Mouse (Mus musculus) forebrain, postnatal 0 days (tissue): ENCODE results near the gene Galnt2. TPM values are rescaled to one million over a fixed set of nuclear protein-coding genes. Genes with fewer than 3 reads are reported as not detected.

Experiments
- ATAC-seq: fragments of 200-750 bp; cut with Nextera tagmentation; 2 replicates; pipeline ENCODE4 v1.8.0; 2017; ENCODE audit warnings: mild to moderate bottlenecking, moderate library complexity
- DNase-seq: peaks from one replicate; pipeline ENCODE4 v3.0.0-alpha.2; 2015
- H3K27ac ChIP-seq: fragments of 300-500 bp; sonication (generic); 2 replicates; pipeline ENCODE4 v1.5.1; 2014; ENCODE audit warnings: low read depth, mild to moderate bottlenecking, antibody characterized with exemption, low read length, moderate library complexity, mixed read lengths
- H3K27me3 ChIP-seq: fragments of 300-500 bp; sonication (generic); 2 replicates; pipeline ENCODE4 v1.6.1; 2014; ENCODE audit warnings: mild to moderate bottlenecking, low read length, mixed read lengths; ENCODE audit not compliant: insufficient read depth
- H3K36me3 ChIP-seq: fragments of 300-500 bp; sonication (generic); 2 replicates; pipeline ENCODE4 v1.6.1; 2014; ENCODE audit warnings: mild to moderate bottlenecking, moderate library complexity; ENCODE audit not compliant: insufficient read depth
- H3K4me1 ChIP-seq: fragments of 300-500 bp; sonication (generic); 2 replicates; pipeline ENCODE4 v1.6.1; 2014; ENCODE audit warnings: antibody characterized with exemption; ENCODE audit not compliant: insufficient read depth
- H3K4me2 ChIP-seq: fragments of 300-500 bp; sonication (generic); 2 replicates; pipeline ENCODE4 v1.6.1; 2014; ENCODE audit warnings: low read depth, mild to moderate bottlenecking, moderate library complexity
- H3K4me3 ChIP-seq: fragments of 300-500 bp; sonication (generic); 2 replicates; pipeline ENCODE4 v1.5.1; 2014; ENCODE audit warnings: low read depth, low read length, mixed read lengths
- H3K9ac ChIP-seq: fragments of 300-500 bp; sonication (generic); 2 replicates; pipeline ENCODE4 v1.6.1; 2014; ENCODE audit warnings: mild to moderate bottlenecking
- H3K9me3 ChIP-seq: fragments of 300-500 bp; sonication (generic); 2 replicates; pipeline ENCODE4 v1.6.1; 2016; ENCODE audit warnings: low read length
- CTCF ChIP-seq: sonication (generic); IDR thresholded peaks from 2 replicates; pipeline ENCODE4 v1.5.1; 2016; ENCODE audit warnings: antibody characterized with exemption, control low read depth, low read depth
- WGBS: fragments of 180-500 bp; shearing (Covaris S2); extraction: QIAGEN DNeasy Blood & Tissue Kit; methylation state at CpG from one replicate; pipeline ENCODE4 v1.1.7; 2014; 5-methylcytosine and 5-hydroxymethylcytosine counted together
- polyA plus RNA-seq: library from polyadenylated mRNA; unstranded; fragments of >200 nt; fragmentation: Nextera tagmentation; extraction: Ambion mirVana; gene quantifications from 2 replicates; pipeline ENCODE4 v1.2.1, GENCODE M21; 2015
- total RNA-seq: library from RNA; depleted of rRNA; stranded (reverse); fragments of >200 nt; gene quantifications from 2 replicates; pipeline ENCODE4 v1.2.3, GENCODE M21; 2014

Gene Galnt2
- total and polyA plus RNA-seq, 2 experiments from 2014 or later = 55.5 to 63.1 TPM

DNA sequence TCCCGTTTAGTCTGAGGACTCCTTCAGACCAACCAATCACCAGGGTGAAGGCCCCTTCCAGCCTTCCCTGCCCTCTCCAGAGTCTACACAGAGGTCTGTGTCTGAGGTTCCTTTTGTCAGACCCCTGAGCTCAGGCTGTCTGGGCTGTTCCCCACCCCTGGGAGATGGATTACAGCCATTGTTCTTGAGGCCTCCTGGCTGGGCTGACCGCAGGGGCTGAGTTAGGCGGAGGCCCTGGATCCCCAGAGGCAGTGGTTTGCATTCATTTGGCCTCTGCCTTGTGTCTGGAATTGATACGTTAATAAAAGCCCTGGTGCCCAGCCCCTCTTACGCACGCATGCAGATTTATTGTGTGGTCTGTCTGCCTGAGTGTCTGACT is 53.1 kb downstream of the Galnt2 start:
- Histone ChIP-seq H3K4me2 (no peak overlapping the region), H3K36me3 (no peaks in the 10 kb centered on the region), H3K27me3 (no peaks in the 10 kb centered on the region), H3K27ac (peak overlapping the region; percentile 70), H3K4me1 (peaks cover 37% of the 10 kb centered on the region), H3K4me3 (no peak overlapping the region), H3K9ac (0 out of 2 replicates have a peak overlapping the region, but pooled peaks have one; percentile 14), H3K9me3 (no peaks in the 10 kb centered on the region)
- 11% methylated on average over 6 of the region's 6 CpGs for WGBS
- no peak for TF ChIP-seq CTCF
- ATAC-seq (peak; percentile 23), DNase-seq (no peak)

GRCm38 (mm10) chr8:124284984-124285576 is 53.9 kb downstream of the Galnt2 start:
- peak overlapping the region; percentile 70 for H3K27ac ChIP-seq
- ATAC-seq (peak; percentile 17; the same call in 1 of the 2 replicates), DNase-seq (peak; percentile 54)
- WGBS = 8% methylated on average over 9 of the region's 9 CpGs
- no peak overlapping the region for H3K4me3 ChIP-seq
- H3K36me3 ChIP-seq = no peaks in the 10 kb centered on the region
- H3K9me3 ChIP-seq = no peaks in the 10 kb centered on the region
- no peak overlapping the region for H3K4me2 ChIP-seq
- no peak for TF ChIP-seq CTCF
- no peaks in the 10 kb centered on the region for H3K27me3 ChIP-seq
- no peak overlapping the region for H3K9ac ChIP-seq
- H3K4me1 ChIP-seq = peaks cover 42% of the 10 kb centered on the region

- Histone ChIP-seq H3K36me3 (no peaks in the 10 kb centered on the region), H3K4me1 (peaks cover 48% of the 10 kb centered on the region), H3K9me3 (no peaks in the 10 kb centered on the region), H3K27ac (0 out of 2 replicates have a peak overlapping the region, but pooled peaks have one; percentile 22), H3K9ac (no peak overlapping the region), H3K4me3 (no peak overlapping the region), H3K4me2 (no peak overlapping the region), H3K27me3 (no peaks in the 10 kb centered on the region)
- DNase-seq = peak; percentile 46
- 56% methylated on average over 4 of the region's 4 CpGs for WGBS
- peak; percentile 54 for TF ChIP-seq CTCF
- ATAC-seq = peak; percentile 42
Measured at GRCm38 (mm10) chr8:124286461-124287124, 55.4 kb downstream of the Galnt2 start.

DNA sequence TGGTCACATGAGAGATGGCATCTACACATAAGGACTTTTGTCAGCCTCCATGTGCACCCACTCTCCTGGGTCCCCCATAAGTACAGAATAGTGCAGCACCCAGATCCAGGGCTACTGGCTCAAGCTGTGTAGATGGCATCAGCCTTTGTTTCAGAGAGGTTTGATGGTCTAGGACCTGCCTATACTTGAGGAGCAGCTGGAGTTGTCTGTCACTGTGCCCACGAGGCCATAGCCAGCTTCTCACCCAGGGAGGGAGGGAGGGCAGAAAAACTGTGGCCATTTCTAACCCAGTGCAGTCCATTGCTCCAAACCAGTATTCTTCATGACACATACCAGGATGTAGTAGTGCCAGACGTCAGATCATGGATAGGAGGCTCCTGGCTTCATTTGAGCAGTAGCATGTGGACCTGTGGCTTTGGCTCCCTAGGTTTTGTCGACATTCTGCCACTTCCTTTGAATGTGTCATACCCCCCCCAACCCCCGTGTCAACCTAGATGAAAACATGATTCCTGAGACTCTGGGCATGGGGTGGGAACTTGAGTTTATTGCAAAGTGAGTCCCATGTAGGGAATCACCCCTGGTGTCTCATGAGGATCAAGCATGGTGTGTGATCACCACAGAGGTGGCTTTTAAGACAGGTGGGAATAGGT is 57.1 kb downstream of the Galnt2 start:
- WGBS = 79% methylated on average over 4 of the region's 4 CpGs
- Histone ChIP-seq H3K9ac (no peak overlapping the region), H3K4me1 (peaks cover 46% of the 10 kb centered on the region), H3K9me3 (no peaks in the 10 kb centered on the region), H3K27me3 (no peaks in the 10 kb centered on the region), H3K36me3 (no peaks in the 10 kb centered on the region), H3K4me2 (no peak overlapping the region), H3K4me3 (no peak overlapping the region), H3K27ac (no peak overlapping the region)
- TF ChIP-seq CTCF = no peak
- ATAC-seq = no peak
- DNase-seq = no peak

DNA sequence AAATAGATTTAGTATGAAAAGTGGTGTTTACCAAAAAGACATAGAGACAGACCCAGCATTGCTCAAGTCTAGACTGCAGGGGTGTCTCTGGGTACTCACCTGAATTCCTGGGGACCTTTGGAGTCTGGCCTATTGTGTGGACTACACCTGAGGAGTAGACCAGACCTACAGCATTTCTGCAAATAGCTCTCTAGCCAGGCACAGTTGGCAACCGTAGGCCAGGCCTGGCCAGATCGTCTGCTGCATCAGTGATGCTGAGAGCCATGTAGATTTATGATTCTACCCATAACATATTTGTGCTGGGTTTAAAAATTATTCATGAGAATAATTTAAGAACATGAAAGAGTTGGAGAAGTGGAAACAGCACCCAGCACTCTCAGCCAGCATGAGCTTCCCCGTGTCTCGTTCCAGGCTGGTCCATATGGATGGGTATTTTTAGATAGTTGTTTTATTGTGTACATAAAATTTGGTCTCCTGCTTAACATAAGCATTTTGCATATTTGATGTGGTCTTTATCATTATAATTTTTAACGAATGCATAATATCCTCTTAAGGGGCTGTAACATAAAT is 58.4 kb downstream of the Galnt2 start:
- TF ChIP-seq CTCF = no peak

GRCm38 (mm10) chr8:124290911-124291691 is 59.9 kb downstream of the Galnt2 start:
- H3K4me1 ChIP-seq = peaks cover 26% of the 10 kb centered on the region; the same call in 1 of the 2 replicates
- TF ChIP-seq CTCF = peak; percentile 39
- H3K27me3 ChIP-seq = no peaks in the 10 kb centered on the region
- peak overlapping the region; percentile 45; the same call in 1 of the 2 replicates for H3K27ac ChIP-seq
- no peak for DNase-seq
- H3K36me3 ChIP-seq = no peaks in the 10 kb centered on the region
- H3K9ac ChIP-seq = no peak overlapping the region
- 80% methylated on average over 9 of the region's 9 CpGs for WGBS
- H3K4me2 ChIP-seq = no peak overlapping the region
- H3K4me3 ChIP-seq = no peak overlapping the region
- no peak for ATAC-seq
- H3K9me3 ChIP-seq = no peaks in the 10 kb centered on the region

More for the DNA sequence above, 58.4 kb downstream of the Galnt2 start:
- H3K9ac ChIP-seq = no peak overlapping the region
- no peaks in the 10 kb centered on the region for H3K36me3 ChIP-seq
- 53% methylated on average over 5 of the region's 5 CpGs for WGBS
- H3K4me2 ChIP-seq = no peak overlapping the region
- H3K4me3 ChIP-seq = no peak overlapping the region
- no peaks in the 10 kb centered on the region for H3K27me3 ChIP-seq
- DNase-seq = peak; percentile 77
- H3K9me3 ChIP-seq = no peaks in the 10 kb centered on the region
- H3K4me1 ChIP-seq = peaks cover 41% of the 10 kb centered on the region
- peak; percentile 65 for ATAC-seq
- peak overlapping the region; percentile 6 for H3K27ac ChIP-seq
